Mouse (Mus musculus) hindbrain, embryonic 13.5 days (tissue): ENCODE results near the gene Ahcyl1. TPM values are rescaled to one million over a fixed set of nuclear protein-coding genes. Genes with fewer than 3 reads are reported as not detected.
"Not testable (repeated sequence)": the region's sequence is repeated elsewhere in the genome, so short reads cannot be mapped to it uniquely, and the experiment has no call there.

Experiments used
- ATAC-seq: fragments of 200-750 bp; cut with Nextera tagmentation; 2 replicates; pipeline ENCODE4 v1.8.0; 2017; ENCODE audit warnings: moderate TSS enrichment; ENCODE audit not compliant: low FRiP score
- H3K27ac ChIP-seq: fragments of 300-500 bp; sonication (generic); 2 replicates; pipeline ENCODE4 v1.5.1; 2015; ENCODE audit warnings: inconsistent platforms, mild to moderate bottlenecking, moderate library complexity
- H3K27me3 ChIP-seq: fragments of 300-500 bp; sonication (generic); 2 replicates; pipeline ENCODE4 v1.6.1; 2015; ENCODE audit warnings: mild to moderate bottlenecking, inconsistent platforms
- H3K36me3 ChIP-seq: fragments of 300-500 bp; sonication (generic); 2 replicates; pipeline ENCODE4 v1.6.1; 2015; ENCODE audit warnings: mild to moderate bottlenecking, inconsistent platforms
- H3K4me1 ChIP-seq: fragments of 300-500 bp; sonication (generic); replicated peaks from 2 replicates; pipeline ENCODE4 v1.6.1; 2015; ENCODE audit warnings: inconsistent platforms
- H3K4me2 ChIP-seq: fragments of 300-500 bp; sonication (generic); 2 replicates; pipeline ENCODE4 v1.6.1; 2015; ENCODE audit warnings: inconsistent platforms, mild to moderate bottlenecking, moderate library complexity
- H3K4me3 ChIP-seq: fragments of 300-500 bp; sonication (generic); 2 replicates; pipeline ENCODE4 v1.5.1; 2015; ENCODE audit warnings: mild to moderate bottlenecking, inconsistent platforms
- H3K9ac ChIP-seq: fragments of 300-500 bp; sonication (generic); 2 replicates; pipeline ENCODE4 v1.6.1; 2015; ENCODE audit warnings: mild to moderate bottlenecking, inconsistent platforms
- H3K9me3 ChIP-seq: fragments of 300-500 bp; sonication (generic); 2 replicates; pipeline ENCODE4 v1.6.1; 2016; ENCODE audit warnings: inconsistent platforms
- WGBS: fragments of 180-500 bp; shearing (Covaris S2); methylation state at CpG from one replicate; pipeline ENCODE4 v1.1.7; 2015; 5-methylcytosine and 5-hydroxymethylcytosine counted together
- polyA plus RNA-seq: library from polyadenylated mRNA; unstranded; fragments of >200 nt; fragmentation: Nextera tagmentation; extraction: Ambion mirVana; gene quantifications from 2 replicates; pipeline ENCODE4 v1.2.1, GENCODE M21; 2015

The Ahcyl1 gene
- polyA plus RNA-seq: 106 and 108 TPM in 2 replicates

DNA sequence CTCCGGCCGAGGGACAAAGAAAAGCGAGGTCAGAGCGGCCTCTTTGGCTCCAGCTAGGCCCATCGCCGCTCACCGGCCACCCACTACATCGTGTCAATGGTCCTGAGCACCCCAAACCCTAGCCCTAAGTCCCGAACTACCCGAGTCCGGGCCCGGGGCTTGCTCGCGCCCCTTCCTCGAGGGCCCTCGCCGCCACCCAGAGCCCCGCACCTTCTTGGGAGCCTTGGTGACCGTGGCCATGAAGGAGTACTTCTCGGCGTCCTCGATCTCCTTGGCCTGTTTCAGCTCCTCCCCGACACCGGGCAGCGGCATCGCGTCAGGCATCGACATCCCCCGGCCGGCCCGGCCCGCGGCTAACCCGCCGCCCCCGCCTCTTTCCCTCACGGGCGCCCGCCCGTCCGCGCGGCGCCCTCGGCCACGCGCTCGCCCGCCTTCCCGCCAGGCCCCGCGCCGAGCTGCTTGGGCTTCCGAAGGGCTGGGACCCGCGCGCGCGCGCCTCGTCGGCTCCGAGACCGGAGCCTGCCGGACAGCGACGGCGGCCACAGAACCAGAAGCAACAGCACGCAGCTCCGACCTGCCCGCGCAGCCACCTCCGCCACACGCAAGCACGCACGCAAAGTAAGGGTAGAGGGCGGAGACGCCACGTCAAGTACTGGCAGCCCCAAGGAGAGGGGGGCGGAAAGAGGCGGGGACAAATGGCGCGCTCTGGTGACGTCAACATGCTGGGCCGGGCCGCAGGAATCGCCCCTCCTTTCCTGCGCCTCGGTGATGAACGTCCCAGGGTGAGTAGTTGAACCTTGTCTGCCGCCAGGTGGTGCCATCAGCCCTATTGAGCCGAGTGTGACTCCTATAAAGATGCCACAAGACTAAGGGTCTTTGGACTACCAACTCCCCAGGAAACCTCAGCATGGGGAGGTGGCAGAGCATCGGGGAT is at the start of gene Ahcyl1:
Ahcyl1 (minus strand) TSS at position 613 of the 934 bp plus-strand sequence.
- peak; percentile 99 for ATAC-seq
- Histone ChIP-seq H3K4me2 (peak within 1 kb of the TSS; percentile 94), H3K9me3 (no peaks in the 10 kb centered on the region), H3K9ac (peak within 1 kb of the TSS; percentile 97), H3K4me3 (peak within 1 kb of the TSS; percentile 94), H3K36me3 (no peaks in the 10 kb centered on the region), H3K27me3 (no peaks in the 10 kb centered on the region), H3K4me1 (peaks cover 40% of the 10 kb centered on the region), H3K27ac (peak within 1 kb of the TSS; percentile 96)
- WGBS: under 1% methylated on average over 87 of the region's 93 CpGs

DNA sequence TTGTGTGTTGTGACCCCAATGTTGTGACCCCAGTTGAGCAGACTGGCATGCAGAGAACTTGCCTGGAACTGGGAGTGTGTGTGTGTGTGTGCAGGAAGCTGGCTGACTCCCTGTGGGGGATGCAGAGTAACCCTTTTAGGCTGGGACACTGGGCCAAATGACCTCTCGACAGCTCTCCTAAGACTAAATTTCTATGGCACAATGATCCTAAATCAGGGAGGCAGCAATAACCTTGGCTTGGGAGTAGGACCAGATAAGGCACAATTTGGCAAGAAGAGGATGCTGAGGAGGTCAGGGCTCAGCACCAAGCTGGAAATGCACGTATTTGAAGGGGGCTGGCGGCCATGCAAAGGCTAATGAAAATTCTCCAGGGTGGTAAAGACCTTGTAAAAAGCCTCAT is 49.7 kb upstream of the Ahcyl1 start:
- ATAC-seq: no peak
- 92% methylated on average over 3 of the region's 3 CpGs for WGBS

DNA sequence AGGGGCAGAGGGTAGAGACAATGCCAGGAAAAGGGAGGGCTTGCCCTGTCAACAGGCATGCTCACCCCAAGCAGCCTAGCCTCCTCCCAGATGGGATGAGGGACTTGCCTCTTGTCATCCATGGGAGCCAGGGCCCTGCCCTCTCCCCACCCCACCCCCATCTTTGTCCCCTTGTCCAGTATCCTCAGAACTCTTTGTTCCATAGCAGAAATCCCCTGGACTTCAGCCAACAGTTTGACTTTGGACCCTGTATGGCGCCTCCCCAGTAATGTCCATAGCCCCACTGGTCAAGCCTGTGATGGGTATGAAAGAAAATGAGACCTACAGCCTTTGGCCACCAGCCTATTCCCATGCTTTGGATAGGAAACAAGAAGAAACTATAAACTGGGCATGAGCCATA is 47.3 kb upstream of the Ahcyl1 start:
- no peaks in the 10 kb centered on the region for H3K27me3 ChIP-seq
- H3K9me3 ChIP-seq: no peaks in the 10 kb centered on the region
- no peak overlapping the region for H3K9ac ChIP-seq
- H3K4me2 ChIP-seq: no peak overlapping the region
- WGBS: 95% methylated on average over 1 of the region's 1 CpGs
- no peak for ATAC-seq
- H3K27ac ChIP-seq: no peak overlapping the region
- no peak overlapping the region for H3K4me3 ChIP-seq
- peaks cover 29% of the 10 kb centered on the region for H3K4me1 ChIP-seq
- peaks cover 5% of the 10 kb centered on the region; the same call in 1 of the 2 replicates for H3K36me3 ChIP-seq

More for the DNA sequence above, 49.7 kb upstream of the Ahcyl1 start:
- Histone ChIP-seq H3K27me3 (no peaks in the 10 kb centered on the region), H3K9me3 (no peaks in the 10 kb centered on the region), H3K4me2 (no peak overlapping the region), H3K4me3 (no peak overlapping the region), H3K27ac (no peak overlapping the region), H3K4me1 (peaks cover 15% of the 10 kb centered on the region), H3K9ac (no peak overlapping the region), H3K36me3 (peaks cover 5% of the 10 kb centered on the region; the same call in 1 of the 2 replicates)

DNA sequence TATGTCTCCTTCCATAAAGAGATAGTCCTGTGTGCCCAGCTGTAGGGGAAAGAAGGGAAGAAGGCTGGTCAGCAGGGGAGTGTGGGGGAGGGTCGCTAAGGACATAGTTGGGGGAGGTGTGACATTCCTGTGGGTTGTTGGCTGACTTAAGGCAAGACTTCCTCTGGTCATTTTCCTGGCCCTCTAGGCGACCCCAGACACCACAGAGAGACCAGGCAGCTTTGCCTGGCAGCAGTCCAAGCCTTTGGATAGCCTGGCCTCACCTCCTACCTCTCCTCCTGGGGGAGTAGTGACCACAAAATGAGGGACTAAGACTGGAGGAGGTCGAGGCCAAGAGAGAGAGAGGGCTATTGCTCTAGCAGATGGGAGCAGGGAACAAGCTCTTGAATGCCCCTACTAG is 46.7 kb upstream of the Ahcyl1 start:
- no peak overlapping the region for H3K27ac ChIP-seq
- no peak overlapping the region for H3K9ac ChIP-seq
- WGBS: 44% methylated on average over 3 of the region's 3 CpGs
- H3K9me3 ChIP-seq: no peaks in the 10 kb centered on the region
- no peaks in the 10 kb centered on the region for H3K27me3 ChIP-seq
- H3K4me1 ChIP-seq: peaks cover 29% of the 10 kb centered on the region
- no peak for ATAC-seq
- H3K4me2 ChIP-seq: no peak overlapping the region
- H3K4me3 ChIP-seq: no peak overlapping the region
- peaks cover 2% of the 10 kb centered on the region; the same call in 1 of the 2 replicates for H3K36me3 ChIP-seq

DNA sequence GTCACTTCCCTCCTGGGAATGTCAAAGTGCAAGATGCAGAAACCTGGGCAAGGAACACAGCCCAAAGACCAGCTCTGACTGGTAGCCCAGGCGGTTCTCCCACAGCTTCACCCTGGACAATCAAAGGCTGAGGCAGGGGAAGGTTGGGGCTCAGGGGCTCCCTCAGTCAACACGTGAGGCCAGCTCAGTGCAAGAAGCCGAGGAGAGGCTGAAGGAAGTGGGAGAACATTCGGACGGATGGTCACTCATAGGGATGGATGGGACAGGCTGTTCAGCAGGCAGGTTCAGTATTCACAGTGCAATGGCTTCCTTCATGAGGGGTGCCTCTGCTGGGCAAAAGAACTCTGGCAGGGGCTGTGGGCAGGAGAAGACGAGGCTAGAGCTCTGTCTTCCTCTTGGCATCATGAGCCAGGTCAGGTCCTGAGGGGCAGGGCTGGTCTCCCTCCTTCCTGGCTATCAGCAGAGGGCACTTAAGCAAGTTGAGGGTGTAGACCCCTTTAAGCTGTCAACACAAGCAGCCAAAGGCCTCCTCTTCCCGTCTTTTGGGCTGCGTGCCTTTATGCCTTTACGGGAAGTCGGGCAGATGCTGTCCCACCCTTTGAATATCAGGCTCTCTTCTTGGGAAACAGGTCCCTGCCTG is 45.8 kb upstream of the Ahcyl1 start:
- Histone ChIP-seq H3K9ac (no peak overlapping the region), H3K27ac (0 out of 2 replicates have a peak overlapping the region, but pooled peaks have one; percentile 81), H3K4me1 (peaks cover 29% of the 10 kb centered on the region), H3K27me3 (no peaks in the 10 kb centered on the region), H3K9me3 (no peaks in the 10 kb centered on the region), H3K4me2 (no peak overlapping the region), H3K36me3 (no peaks in the 10 kb centered on the region; the same call in 1 of the 2 replicates), H3K4me3 (no peak overlapping the region)
- ATAC-seq: no peak
- 89% methylated on average over 10 of the region's 10 CpGs for WGBS

DNA sequence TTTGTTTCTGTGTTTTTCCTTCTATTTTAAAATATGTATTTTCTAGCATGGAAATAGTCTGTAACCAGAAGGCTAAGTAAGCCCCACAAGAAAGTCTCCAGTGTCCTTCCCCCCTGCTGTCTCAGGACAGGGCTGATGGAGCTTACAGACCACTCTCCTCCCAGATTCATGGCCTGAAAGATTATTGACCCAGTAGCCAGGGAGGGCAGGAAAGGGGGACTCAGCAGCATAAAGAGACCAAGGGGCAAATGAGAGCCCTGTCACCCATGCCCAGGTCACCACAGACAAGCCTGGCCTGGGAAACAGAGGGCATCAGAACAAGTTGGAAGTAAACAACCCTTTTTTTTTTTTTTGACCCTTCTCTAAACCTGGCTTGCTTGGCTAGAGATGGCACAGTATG is 45.0 kb upstream of the Ahcyl1 start:
- H3K4me3 ChIP-seq: no peak overlapping the region
- H3K27me3 ChIP-seq: no peaks in the 10 kb centered on the region
- no peaks in the 10 kb centered on the region for H3K36me3 ChIP-seq
- H3K4me2 ChIP-seq: no peak overlapping the region
- no peak for ATAC-seq
- no peaks in the 10 kb centered on the region for H3K9me3 ChIP-seq
- H3K9ac ChIP-seq: no peak overlapping the region
- H3K27ac ChIP-seq: peak overlapping the region; percentile 81
- peaks cover 29% of the 10 kb centered on the region for H3K4me1 ChIP-seq

DNA sequence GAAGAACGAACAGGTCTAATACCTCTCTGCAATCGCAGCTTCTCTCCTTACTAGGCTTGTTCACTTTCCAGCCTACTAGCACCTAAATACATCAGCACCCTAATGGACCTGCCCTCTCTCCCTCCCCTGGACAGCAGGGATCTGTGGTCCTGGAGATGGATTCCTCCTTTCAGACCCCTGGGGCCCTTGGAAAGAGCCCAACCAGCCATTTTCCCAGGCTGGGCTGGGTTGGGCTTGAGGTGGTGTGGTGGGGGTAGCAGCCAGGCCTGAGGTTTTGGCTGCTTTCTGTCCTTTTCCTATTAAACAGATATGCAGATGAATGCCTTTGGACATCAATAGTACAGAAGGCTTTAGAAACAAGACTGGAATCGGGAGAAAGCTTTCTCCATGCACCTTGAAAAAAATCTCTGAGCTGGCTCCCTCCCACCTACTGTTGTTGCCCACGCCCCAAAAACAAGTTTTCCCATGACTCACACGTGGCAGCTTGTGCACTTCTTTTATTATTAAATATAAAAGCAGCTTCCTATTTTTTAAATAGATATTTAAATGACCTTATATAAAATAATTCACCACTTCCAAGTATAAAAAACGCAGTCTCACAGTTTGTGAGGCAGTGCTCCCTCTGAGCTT is 44.3 kb upstream of the Ahcyl1 start:
- no peaks in the 10 kb centered on the region for H3K27me3 ChIP-seq
- no peak overlapping the region; the same call in 1 of the 2 replicates for H3K9ac ChIP-seq
- H3K9me3 ChIP-seq: no peaks in the 10 kb centered on the region
- ATAC-seq: peak; percentile 89
- no peak overlapping the region for H3K4me3 ChIP-seq
- H3K36me3 ChIP-seq: no peaks in the 10 kb centered on the region
- WGBS: 6% methylated on average over 6 of the region's 6 CpGs
- no peak overlapping the region for H3K4me2 ChIP-seq
- H3K27ac ChIP-seq: peak overlapping the region; percentile 81
- peaks cover 29% of the 10 kb centered on the region for H3K4me1 ChIP-seq

DNA sequence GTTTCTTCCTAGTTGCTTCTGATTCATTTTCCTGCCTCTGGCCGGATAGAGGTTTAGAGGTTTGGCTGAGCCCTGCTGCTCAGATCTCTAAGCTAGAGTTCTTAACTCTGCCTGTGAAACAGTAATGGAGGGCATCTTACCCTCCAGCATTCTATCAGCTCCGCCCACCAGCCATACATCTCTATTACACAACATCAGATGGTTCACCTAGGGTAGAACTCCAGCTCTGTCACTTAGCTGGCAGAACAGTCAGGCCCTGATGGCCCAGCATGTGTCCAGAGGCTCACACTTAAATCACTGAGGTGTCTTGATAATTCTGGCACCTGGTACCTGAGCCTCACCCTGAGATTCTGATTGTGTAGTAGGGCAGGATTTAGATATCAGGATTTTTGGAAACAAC is 43.6 kb upstream of the Ahcyl1 start:
- no peaks in the 10 kb centered on the region for H3K27me3 ChIP-seq
- WGBS: 84% methylated on average over 2 of the region's 2 CpGs
- no peaks in the 10 kb centered on the region for H3K9me3 ChIP-seq
- no peak overlapping the region for H3K9ac ChIP-seq
- H3K4me2 ChIP-seq: no peak overlapping the region
- ATAC-seq: no peak
- no peaks in the 10 kb centered on the region for H3K36me3 ChIP-seq
- peaks cover 29% of the 10 kb centered on the region for H3K4me1 ChIP-seq
- H3K4me3 ChIP-seq: no peak overlapping the region
- H3K27ac ChIP-seq: peak overlapping the region; percentile 81; the same call in 1 of the 2 replicates

DNA sequence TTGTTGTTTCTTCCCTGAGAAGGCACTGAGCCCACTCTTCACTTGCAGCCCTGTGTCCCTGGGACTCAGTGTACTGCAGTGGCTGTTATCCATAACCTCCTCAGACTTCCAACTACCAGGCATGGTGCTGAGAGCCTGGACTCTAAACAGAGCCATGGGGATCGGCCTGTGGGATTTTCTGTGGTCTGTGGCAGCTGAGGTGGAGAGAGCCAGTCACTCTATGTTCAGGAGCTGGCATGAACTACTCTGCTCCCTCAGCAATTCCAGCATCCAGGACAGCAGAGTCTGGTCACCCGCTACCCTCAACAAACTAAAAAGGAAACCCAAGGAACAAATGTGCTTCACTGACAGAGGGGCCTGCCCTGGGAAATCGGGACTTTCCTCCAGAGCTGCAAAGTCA is 43.1 kb upstream of the Ahcyl1 start:
- Histone ChIP-seq H3K4me1 (peaks cover 29% of the 10 kb centered on the region), H3K9ac (no peak overlapping the region), H3K27ac (0 out of 2 replicates have a peak overlapping the region, but pooled peaks have one; percentile 81), H3K4me2 (no peak overlapping the region), H3K27me3 (no peaks in the 10 kb centered on the region), H3K36me3 (no peaks in the 10 kb centered on the region), H3K9me3 (no peaks in the 10 kb centered on the region), H3K4me3 (no peak overlapping the region)
- ATAC-seq: no peak
- WGBS: 89% methylated on average over 3 of the region's 3 CpGs

DNA sequence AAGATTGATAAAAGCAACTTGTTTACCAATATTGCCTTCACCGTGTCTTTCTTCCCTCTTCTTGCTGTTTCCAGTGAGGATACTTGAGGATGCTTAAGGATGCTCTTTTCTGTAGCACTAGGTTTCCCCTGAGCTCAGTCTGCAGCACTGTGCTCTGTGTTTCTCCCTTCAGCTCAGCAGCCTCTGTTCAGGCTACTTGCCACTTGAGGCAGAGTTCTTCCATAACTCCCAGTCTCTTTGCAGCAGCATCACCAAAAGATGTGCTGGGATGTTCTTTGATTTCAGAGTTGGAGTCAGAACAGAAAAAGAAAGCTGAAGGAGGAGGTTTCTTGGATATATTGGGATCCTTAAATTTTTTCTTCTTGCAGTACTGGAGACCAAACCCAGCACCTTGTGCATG is 42.3 kb upstream of the Ahcyl1 start:
- Histone ChIP-seq H3K36me3 (no peaks in the 10 kb centered on the region), H3K9me3 (no peaks in the 10 kb centered on the region), H3K9ac (no peak overlapping the region), H3K27ac (no peak overlapping the region), H3K4me1 (peaks cover 29% of the 10 kb centered on the region), H3K4me2 (no peak overlapping the region), H3K4me3 (no peak overlapping the region), H3K27me3 (no peaks in the 10 kb centered on the region)
- ATAC-seq: no peak
- WGBS: 82% methylated on average over 1 of the region's 1 CpGs

DNA sequence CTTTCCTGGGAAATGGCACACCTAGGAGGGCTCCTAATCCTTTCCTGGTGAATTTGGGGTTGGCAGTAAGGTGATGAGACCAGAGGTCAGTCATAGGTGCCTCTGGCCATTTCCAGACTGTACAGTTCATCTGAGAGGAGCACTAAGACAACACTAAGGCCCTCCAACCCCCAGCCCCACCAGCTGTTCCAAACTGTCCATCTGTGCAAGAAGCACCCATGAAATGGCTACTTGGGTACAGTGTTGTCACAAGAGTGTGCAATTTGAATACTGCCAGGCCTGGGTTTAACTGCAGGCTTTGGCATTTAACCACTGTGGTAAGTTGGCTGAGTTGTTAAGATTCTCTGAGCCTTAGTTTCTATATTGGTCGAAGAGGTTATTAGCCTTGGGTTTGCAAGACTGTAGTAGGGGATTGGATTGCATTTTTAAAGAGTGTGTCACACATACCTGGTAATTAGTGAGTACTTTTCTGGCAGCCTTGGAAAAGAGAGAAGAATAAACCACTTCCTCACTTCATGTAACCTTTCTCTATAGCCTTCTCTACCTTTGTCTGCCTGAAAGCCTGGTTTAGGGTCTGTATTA is 41.3 kb upstream of the Ahcyl1 start:
- Histone ChIP-seq H3K9ac (no peak overlapping the region), H3K27ac (no peak overlapping the region), H3K4me1 (peaks cover 29% of the 10 kb centered on the region), H3K4me2 (no peak overlapping the region), H3K36me3 (no peaks in the 10 kb centered on the region), H3K4me3 (no peak overlapping the region), H3K27me3 (no peaks in the 10 kb centered on the region), H3K9me3 (no peaks in the 10 kb centered on the region)
- 89% methylated on average over 1 of the region's 1 CpGs for WGBS
- no peak for ATAC-seq

DNA sequence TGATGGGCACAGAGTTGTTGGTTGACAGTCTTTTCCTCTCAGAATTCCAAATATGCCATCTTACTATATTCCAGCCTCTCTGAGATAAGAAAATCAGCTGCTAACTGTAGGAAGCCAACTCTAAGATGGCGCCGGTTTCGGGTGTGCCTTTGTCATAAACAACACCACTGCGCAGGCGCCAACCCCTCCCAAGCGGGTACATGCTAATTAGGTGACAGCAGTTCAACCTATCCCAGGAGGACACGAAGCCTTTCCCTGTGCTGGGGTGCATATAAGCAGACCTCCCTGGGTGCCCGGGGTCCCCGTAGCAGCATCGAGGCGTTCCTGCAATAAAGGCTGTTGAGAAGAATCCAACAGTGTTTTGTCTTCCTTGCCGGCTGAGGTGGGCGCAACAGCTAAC is 39.3 kb upstream of the Ahcyl1 start:
- ATAC-seq, H3K27me3 ChIP-seq, H3K27ac ChIP-seq, H3K9ac ChIP-seq, H3K4me2 ChIP-seq, H3K9me3 ChIP-seq, H3K4me3 ChIP-seq, H3K36me3 ChIP-seq: not testable (repeated sequence)
- WGBS: 91% methylated on average over 13 of the region's 13 CpGs
- H3K4me1 ChIP-seq: peaks cover 13% of the 10 kb centered on the region
